Mouse (Mus musculus) midbrain, embryonic 13.5 days (tissue): ENCODE measurements around the gene Slfn8. TPM values are rescaled to one million over a fixed set of nuclear protein-coding genes. Genes with fewer than 3 reads are reported as not detected.

Source experiments
- ATAC-seq: fragments of 200-750 bp; cut with Nextera tagmentation; 2 replicates; pipeline ENCODE4 v1.8.0; 2017; ENCODE audit warnings: mild to moderate bottlenecking, moderate TSS enrichment, moderate library complexity
- H3K27ac ChIP-seq: fragments of 300-500 bp; sonication (generic); 2 replicates; pipeline ENCODE4 v1.5.1; 2015; ENCODE audit warnings: inconsistent platforms, mild to moderate bottlenecking, moderate library complexity
- H3K27me3 ChIP-seq: fragments of 300-500 bp; sonication (generic); 2 replicates; pipeline ENCODE4 v1.6.1; 2015; ENCODE audit warnings: mild to moderate bottlenecking, inconsistent platforms
- H3K36me3 ChIP-seq: fragments of 300-500 bp; sonication (generic); 2 replicates; pipeline ENCODE4 v1.6.1; 2015; ENCODE audit warnings: mild to moderate bottlenecking, inconsistent platforms
- H3K4me1 ChIP-seq: fragments of 300-500 bp; sonication (generic); replicated peaks from 2 replicates; pipeline ENCODE4 v1.6.1; 2015; ENCODE audit warnings: inconsistent platforms
- H3K4me2 ChIP-seq: fragments of 300-500 bp; sonication (generic); replicated peaks from 2 replicates; pipeline ENCODE4 v1.6.1; 2015; ENCODE audit warnings: moderate library complexity, mild to moderate bottlenecking, inconsistent platforms
- H3K4me3 ChIP-seq: fragments of 300-500 bp; sonication (generic); replicated peaks from 2 replicates; pipeline ENCODE4 v1.5.1; 2015; ENCODE audit warnings: mild to moderate bottlenecking, inconsistent platforms
- H3K9ac ChIP-seq: fragments of 300-500 bp; sonication (generic); replicated peaks from 2 replicates; pipeline ENCODE4 v1.6.1; 2015; ENCODE audit warnings: mild to moderate bottlenecking, inconsistent platforms
- H3K9me3 ChIP-seq: fragments of 300-500 bp; sonication (generic); 2 replicates; pipeline ENCODE4 v1.6.1; 2016; ENCODE audit warnings: mild to moderate bottlenecking, inconsistent platforms
- WGBS: fragments of 180-500 bp; shearing (Covaris S2); methylation state at CpG from one replicate; pipeline ENCODE4 v1.1.7; 2015; 5-methylcytosine and 5-hydroxymethylcytosine counted together
- microRNA-seq: library from miRNA; unstranded; fragments of <30 nt; microRNA quantifications from one replicate; pipeline ENCODE4, GENCODE M21; 2016
- polyA plus RNA-seq: library from polyadenylated mRNA; unstranded; fragments of >200 nt; fragmentation: Nextera tagmentation; extraction: Ambion mirVana; gene quantifications from 2 replicates; pipeline ENCODE4 v1.2.1, GENCODE M21; 2015

Gene Slfn8
- polyA plus RNA-seq, 1 experiment from 2014 or later, result 0.31 TPM

GRCm38 (mm10) chr11:82952612-82953542, 67.7 kb downstream of the Slfn8 start:
- Histone ChIP-seq H3K4me1 (peaks cover 6% of the 10 kb centered on the region; the same call in 1 of the 2 replicates), H3K27ac (no peak overlapping the region), H3K36me3 (no peaks in the 10 kb centered on the region), H3K4me2 (no peak overlapping the region), H3K4me3 (no peak overlapping the region), H3K27me3 (peaks cover 59% of the 10 kb centered on the region), H3K9ac (no peak overlapping the region), H3K9me3 (no peaks in the 10 kb centered on the region)
- 74% methylated on average over 9 of the region's 9 CpGs for WGBS
- ATAC-seq, result no peak

Small RNA genes within 50 kb of the gene (microRNA-seq; reads per million reads assigned to microRNA genes)
- gene Gm27598, result not detected
- not detected for gene Mir7679

Other genes starting within 250 kb of the Slfn8 start
- 31.8 and 36.0 TPM in 2 replicates for gene Lig3, start 239.7 kb downstream of the Slfn8 start, polyA plus RNA-seq
- 4.5 and 5.9 TPM in 2 replicates for gene Rffl, start 149.6 kb downstream of the Slfn8 start, polyA plus RNA-seq
- 12.1 and 13.8 TPM in 2 replicates for gene Rad51d, start 130.2 kb downstream of the Slfn8 start, polyA plus RNA-seq
- gene Fndc8, start 128.7 kb downstream of the Slfn8 start, polyA plus RNA-seq, result 0.48 and 0.62 TPM in 2 replicates
- 31.2 and 32.2 TPM in 2 replicates for gene Nle1, start 112.4 kb downstream of the Slfn8 start, polyA plus RNA-seq
- gene Unc45b, start 110.3 kb downstream of the Slfn8 start, polyA plus RNA-seq, result 0.59 and 0.93 TPM in 2 replicates
- gene Slfn5, start 69.5 kb downstream of the Slfn8 start, polyA plus RNA-seq, result 0.57 and 0.93 TPM in 2 replicates
- 3.7 TPM in 2 replicates for gene Slfn9, start 29.0 kb downstream of the Slfn8 start, polyA plus RNA-seq
- gene Slfn2, start 44.3 kb upstream of the Slfn8 start, polyA plus RNA-seq, result 0.98 and 1.6 TPM in 2 replicates
- gene Slfn1, start 96.0 kb upstream of the Slfn8 start, polyA plus RNA-seq, result 0.08 and 0.10 TPM in 2 replicates
- not detected in 2 replicates for gene Slfn4, start 154.4 kb upstream of the Slfn8 start, polyA plus RNA-seq
- gene Slfn3, start 170.5 kb upstream of the Slfn8 start, polyA plus RNA-seq, result 0.11 TPM in 1 of 2 replicates, not detected in the other